Mouse (Mus musculus) olfactory bulb, adult 2 months (tissue): ENCODE measurements around the gene Dab2ip.

ENCODE experiments used
- CTCF ChIP-seq: fragments of 200-500 bp; IDR thresholded peaks from 2 replicates; pipeline ENCODE4 v1.5.1; 2012; ENCODE audit warnings: low read depth, mild to moderate bottlenecking, low read length, moderate library complexity; ENCODE audit not compliant: insufficient read depth
- POLR2A ChIP-seq: fragments of 200-500 bp; IDR thresholded peaks from 2 replicates; pipeline ENCODE4 v1.6.1; 2012; ENCODE audit warnings: mild to moderate bottlenecking, low read depth, low read length, moderate library complexity; ENCODE audit not compliant: insufficient read depth

DNA sequence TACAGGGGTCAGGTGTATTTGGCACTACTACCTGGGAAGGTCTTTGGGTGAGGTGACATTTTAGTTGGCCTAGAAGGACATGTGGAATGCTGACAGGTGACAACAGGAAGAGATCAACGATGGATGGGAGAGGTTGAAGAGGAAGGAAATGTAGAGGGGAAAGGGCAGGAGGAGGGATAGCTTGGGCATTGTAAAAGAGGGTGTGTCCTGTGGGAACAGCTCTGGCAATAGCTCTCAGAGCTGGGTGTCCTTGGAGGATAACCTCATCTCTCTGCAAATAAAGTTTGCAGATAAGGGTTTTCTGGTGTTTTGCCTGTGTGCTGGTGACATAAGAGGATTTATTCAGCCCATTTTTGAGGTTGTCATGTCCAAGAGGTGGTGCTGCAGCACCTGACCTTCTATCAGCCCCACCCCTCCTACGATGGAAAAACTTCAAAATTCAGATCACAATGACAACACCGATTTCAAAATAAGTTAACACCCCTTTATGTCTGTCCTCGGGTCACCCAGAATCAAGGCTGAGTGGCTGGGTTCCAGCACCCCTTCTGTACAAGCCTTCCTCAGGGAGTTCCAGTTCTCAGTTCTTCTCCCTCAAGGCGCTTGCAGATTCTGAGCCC is 101.6 kb downstream of the Dab2ip start:
- no peak for TF ChIP-seq CTCF
- TF ChIP-seq POLR2A = no peak
